Mouse (Mus musculus) stomach, postnatal 0 days (tissue): Measurements from ENCODE around the gene Gm14496. TPM values are rescaled to one million over a fixed set of nuclear protein-coding genes. Genes with fewer than 3 reads are reported as not detected.
"Not testable (repeated sequence)": the region's sequence is repeated elsewhere in the genome, so short reads cannot be mapped to it uniquely, and the experiment has no call there.

Experiments
- ATAC-seq: fragments of 200-750 bp; cut with Nextera tagmentation; 2 replicates; pipeline ENCODE4 v1.8.0; 2017; ENCODE audit not compliant: low FRiP score, low TSS enrichment
- DNase-seq: peaks from one replicate; pipeline ENCODE4 v3.0.0-alpha.2; 2016; ENCODE audit warnings: low spot score
- H3K27ac ChIP-seq: fragments of 300-500 bp; sonication (generic); replicated peaks from 2 replicates; pipeline ENCODE4 v1.5.1; 2014; ENCODE audit warnings: mild to moderate bottlenecking, control low read depth
- H3K27me3 ChIP-seq: fragments of 300-500 bp; sonication (generic); 2 replicates; pipeline ENCODE4 v1.6.1; 2014; ENCODE audit warnings: low read length; ENCODE audit not compliant: control insufficient read depth, insufficient read depth
- H3K36me3 ChIP-seq: fragments of 300-500 bp; sonication (generic); 2 replicates; pipeline ENCODE4 v1.6.1; 2014; ENCODE audit warnings: low read length, mixed read lengths; ENCODE audit not compliant: control insufficient read depth, insufficient read depth
- H3K4me1 ChIP-seq: fragments of 300-500 bp; sonication (generic); replicated peaks from 2 replicates; pipeline ENCODE4 v1.6.1; 2014; ENCODE audit warnings: antibody characterized with exemption; ENCODE audit not compliant: control insufficient read depth, insufficient read depth
- H3K4me2 ChIP-seq: fragments of 300-500 bp; sonication (generic); replicated peaks from 2 replicates; pipeline ENCODE4 v1.6.1; 2014; ENCODE audit warnings: low read depth, mild to moderate bottlenecking, control low read depth, moderate library complexity
- H3K4me3 ChIP-seq: fragments of 300-500 bp; sonication (generic); 2 replicates; pipeline ENCODE4 v1.5.1; 2014; ENCODE audit warnings: low read depth, low read length, control low read depth
- H3K9ac ChIP-seq: fragments of 300-500 bp; sonication (generic); 2 replicates; pipeline ENCODE4 v1.6.1; 2014; ENCODE audit warnings: mild to moderate bottlenecking, low read length, control low read depth, mixed read lengths
- H3K9me3 ChIP-seq: fragments of 300-500 bp; sonication (generic); 2 replicates; pipeline ENCODE4 v1.6.1; 2016; ENCODE audit warnings: low read length; ENCODE audit not compliant: control insufficient read depth
- CTCF ChIP-seq: IDR thresholded peaks from 2 replicates; pipeline ENCODE4 v1.5.1; 2016; ENCODE audit warnings: antibody characterized with exemption, low read depth, mild to moderate bottlenecking, moderate library complexity
- EP300 ChIP-seq: optimal IDR thresholded peaks from 2 replicates; pipeline ENCODE3; 2016; ENCODE audit warnings: antibody characterized with exemption
- WGBS: fragments of 180-500 bp; shearing (Covaris S2); extraction: QIAGEN DNeasy Blood & Tissue Kit; methylation state at CpG from one replicate; pipeline ENCODE4 v1.1.7; 2014; 5-methylcytosine and 5-hydroxymethylcytosine counted together
- polyA plus RNA-seq: library from polyadenylated mRNA; unstranded; fragments of >200 nt; fragmentation: Nextera tagmentation; extraction: Ambion mirVana; gene quantifications from 2 replicates; pipeline ENCODE4 v1.2.1, GENCODE M21; 2015

Gene Gm14496
- 0.01 TPM in 1 of 2 replicates, not detected in the other for polyA plus RNA-seq

GRCm38 (mm10) chr2:181990829-181991228 lies at the start of gene Gm14496:
Gene Gm14496 (plus strand): TSS chr2:181991129.
- Histone ChIP-seq H3K27me3 (no peaks in the 10 kb centered on the region), H3K9me3 (no peaks in the 10 kb centered on the region), H3K9ac (no peak within 1 kb of the TSS), H3K4me3 (no peak within 1 kb of the TSS), H3K36me3 (no peaks in the 10 kb centered on the region), H3K27ac (no peak within 1 kb of the TSS), H3K4me1 (no peaks in the 10 kb centered on the region), H3K4me2 (no peak within 1 kb of the TSS)
- no peak for ATAC-seq
- TF ChIP-seq CTCF: no peak
- no peak for TF ChIP-seq EP300
- no peak for DNase-seq
- 59% methylated on average over 3 of the region's 3 CpGs for WGBS

- 21% methylated on average over 21 of the region's 21 CpGs for WGBS
- peak overlapping the region; percentile 23 for H3K4me2 ChIP-seq
- not testable (repeated sequence) for H3K4me3 ChIP-seq, H3K27ac ChIP-seq, H3K9me3 ChIP-seq, H3K27me3 ChIP-seq, H3K4me1 ChIP-seq, H3K36me3 ChIP-seq, H3K9ac ChIP-seq
- DNase-seq (peak; percentile 34), ATAC-seq (0 out of 2 replicates have a peak, but pooled peaks have one; percentile 32)
Observed at GRCm38 (mm10) chr2:181952747-181953680, 37.9 kb upstream of the Gm14496 start.

GRCm38 (mm10) chr2:181968395-181968794 lies 22.5 kb upstream of the Gm14496 start:
- WGBS: 52% methylated on average over 7 of the region's 7 CpGs
- no peak for ATAC-seq

GRCm38 (mm10) chr2:181969187-181969586 lies 21.7 kb upstream of the Gm14496 start:
- Histone ChIP-seq H3K9ac (no peak overlapping the region), H3K9me3 (no peaks in the 10 kb centered on the region), H3K4me1 (no peaks in the 10 kb centered on the region), H3K36me3 (no peaks in the 10 kb centered on the region), H3K4me2 (no peak overlapping the region), H3K27ac (no peak overlapping the region), H3K4me3 (no peak overlapping the region), H3K27me3 (no peaks in the 10 kb centered on the region)
- DNase-seq (no peak), ATAC-seq (no peak)
- WGBS: 94% methylated on average over 2 of the region's 2 CpGs
- no peak for TF ChIP-seq EP300
- TF ChIP-seq CTCF: no peak

More at GRCm38 (mm10) chr2:181968395-181968794, 22.5 kb upstream of the Gm14496 start:
- no peak overlapping the region for H3K4me2 ChIP-seq
- H3K36me3 ChIP-seq: no peaks in the 10 kb centered on the region
- H3K4me1 ChIP-seq: no peaks in the 10 kb centered on the region
- H3K9me3 ChIP-seq: no peaks in the 10 kb centered on the region
- H3K27me3 ChIP-seq: no peaks in the 10 kb centered on the region
- H3K9ac ChIP-seq: no peak overlapping the region
- H3K27ac ChIP-seq: no peak overlapping the region
- peak; percentile 39 for DNase-seq
- TF ChIP-seq EP300 (no peak), CTCF (no peak)
- no peak overlapping the region for H3K4me3 ChIP-seq

- DNase-seq (peak; percentile 19), ATAC-seq (peak; percentile 59; the same call in 1 of the 2 replicates)
- not testable (repeated sequence) for H3K4me2 ChIP-seq, H3K36me3 ChIP-seq, H3K4me3 ChIP-seq, H3K27ac ChIP-seq, H3K4me1 ChIP-seq, H3K9ac ChIP-seq, H3K27me3 ChIP-seq, H3K9me3 ChIP-seq
- 68% methylated on average over 7 of the region's 7 CpGs for WGBS
Observed at GRCm38 (mm10) chr2:181981969-181982368, 9.0 kb upstream of the Gm14496 start.

Other genes with a start within 250 kb of the Gm14496 start
- gene Myt1, start 227.8 kb upstream of the Gm14496 start, polyA plus RNA-seq: 0.29 and 0.40 TPM in 2 replicates
- 16.4 and 18.6 TPM in 2 replicates for gene Pcmtd2, start 153.3 kb upstream of the Gm14496 start, polyA plus RNA-seq
- gene Polr3k, start 126.8 kb upstream of the Gm14496 start, polyA plus RNA-seq: 50.9 and 52.5 TPM in 2 replicates